Mouse (Mus musculus): Measurements from ENCODE around the gene Pdcd4.

Pdcd4 gene

DNA sequence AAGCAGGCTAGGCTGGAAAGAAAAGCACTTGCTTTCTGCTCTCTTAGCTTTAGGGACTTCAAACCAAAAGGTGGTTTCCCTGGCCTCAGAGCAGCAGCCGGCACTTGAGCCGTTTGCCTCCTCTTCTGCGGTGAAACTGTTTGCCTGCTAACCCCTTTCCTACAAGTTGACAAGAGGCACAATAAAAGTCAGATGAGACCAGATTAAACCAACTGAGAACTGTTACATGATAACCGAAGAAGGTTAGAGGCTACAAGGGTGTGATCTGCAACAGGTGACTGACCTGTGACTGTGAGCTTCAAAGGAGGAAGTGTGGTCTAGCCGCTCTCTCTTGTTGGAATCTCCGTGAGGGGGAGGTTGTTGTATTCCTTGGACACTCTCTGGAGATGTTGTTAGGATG lies 20.5 kb upstream of the Pdcd4 start:
- no peak for DNase-seq (ENCODE audit: low spot score in 2 of 2)

GRCm38 (mm10) chr19:53872994-53873713 lies 18.9 kb upstream of the Pdcd4 start:
- DNase-seq (ENCODE audit: low spot score in 2 of 2), result no peak

- DNase-seq (ENCODE audit: low spot score in 2 of 2), result no peak
Measured at GRCm38 (mm10) chr19:53875246-53875645, 16.8 kb upstream of the Pdcd4 start.

DNA sequence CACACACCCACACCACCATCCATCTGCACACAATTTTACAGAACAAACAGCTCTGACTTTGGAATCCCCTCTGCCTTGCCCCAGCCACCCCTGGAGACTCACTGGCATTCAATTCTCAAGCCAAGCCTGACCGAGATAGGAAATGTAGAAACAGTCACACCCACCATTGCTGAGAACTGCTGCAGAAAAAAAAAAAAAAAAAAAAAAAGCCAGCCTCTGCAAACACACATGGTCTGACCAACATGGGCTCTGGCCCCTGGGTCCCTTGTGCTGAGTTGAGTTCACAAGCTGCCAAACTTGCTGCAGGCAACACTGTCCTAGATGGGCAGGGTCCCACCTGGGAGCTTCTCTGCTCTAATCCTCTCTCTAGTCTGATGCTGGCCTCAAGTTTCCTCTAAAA lies 14.3 kb upstream of the Pdcd4 start:
- no peak for DNase-seq (ENCODE audit: low spot score in 2 of 2)

- no peak for DNase-seq (ENCODE audit: low spot score in 2 of 2)
Measured at GRCm38 (mm10) chr19:53880460-53880859, 11.6 kb upstream of the Pdcd4 start.

- DNase-seq (ENCODE audit: low spot score in 2 of 2), result no peak
Measured at GRCm38 (mm10) chr19:53881786-53882185, 10.2 kb upstream of the Pdcd4 start.

DNA sequence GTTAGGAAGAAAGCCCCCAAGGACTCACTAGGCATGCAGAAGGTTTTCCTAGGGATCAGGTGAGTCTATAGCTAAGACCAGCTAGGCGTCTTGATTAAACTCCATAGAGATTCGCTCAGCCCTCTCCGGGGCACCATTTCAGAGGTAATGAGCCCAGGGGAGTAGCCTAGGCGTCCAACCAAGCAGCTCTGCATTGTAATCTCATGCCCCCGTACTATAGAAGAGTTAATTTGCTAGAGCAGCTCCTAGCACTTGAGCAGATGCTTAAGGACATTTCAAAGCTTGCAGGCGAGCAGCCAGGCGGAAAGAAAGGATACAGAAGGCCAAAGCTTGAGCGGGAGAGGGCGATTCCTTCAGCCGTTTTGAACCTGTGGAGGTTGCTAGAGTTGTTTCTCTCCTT lies 6.6 kb upstream of the Pdcd4 start:
- DNase-seq (ENCODE audit: low spot score in 2 of 2), result no peak

- DNase-seq (ENCODE audit: low spot score in 2 of 2), result no peak
Measured at GRCm38 (mm10) chr19:53886576-53887370, 5.3 kb upstream of the Pdcd4 start.

DNA sequence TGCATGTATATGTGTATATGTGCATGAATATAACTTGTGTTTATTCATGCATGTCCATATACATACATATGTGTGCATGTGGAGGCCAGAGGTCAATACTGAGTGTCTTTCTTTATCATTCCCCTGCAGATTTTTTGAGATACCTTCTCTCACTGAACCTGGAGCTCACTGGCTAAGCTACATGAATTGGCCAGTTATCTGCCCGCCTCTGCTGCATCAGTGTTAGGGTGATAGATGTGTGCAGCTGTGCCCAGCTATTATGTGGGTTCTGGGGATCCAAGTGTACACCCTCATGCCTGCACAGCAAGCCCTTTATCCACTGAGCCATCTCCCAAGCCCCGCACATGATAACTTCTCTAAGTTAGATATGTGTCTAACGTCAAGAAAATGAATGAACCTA lies 4.2 kb upstream of the Pdcd4 start:
- no peak for DNase-seq (ENCODE audit: low spot score in 2 of 2)

- DNase-seq (ENCODE audit: low spot score in 2 of 2), result no peak
Measured at GRCm38 (mm10) chr19:53888331-53888730, 3.7 kb upstream of the Pdcd4 start.

DNA sequence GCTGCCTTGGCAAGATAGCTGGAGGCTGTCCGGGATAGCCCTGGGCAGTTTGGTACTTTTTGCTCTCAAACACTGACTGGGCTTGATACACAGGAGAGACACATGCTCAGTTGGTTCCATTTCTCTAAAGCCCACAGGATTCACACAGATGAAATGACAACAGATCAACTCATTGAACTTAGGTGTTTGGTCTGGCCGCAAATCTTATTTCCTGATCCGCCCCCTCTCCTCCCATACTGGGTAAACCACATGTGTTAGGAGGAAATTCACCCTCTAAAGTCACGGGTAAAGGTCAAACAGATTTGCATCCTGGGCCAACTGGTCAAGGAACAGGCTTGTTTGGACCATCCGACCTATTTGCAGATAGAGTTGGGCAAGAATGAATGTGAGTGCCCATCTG lies 2.5 kb upstream of the Pdcd4 start:
- peak in 1 of 2 experiments; percentile 27 for DNase-seq (ENCODE audit: low spot score in 2 of 2)

- no peak for DNase-seq (ENCODE audit: low spot score in 2 of 2)
Measured at GRCm38 (mm10) chr19:53890274-53890673, 1.8 kb upstream of the Pdcd4 start.

DNA sequence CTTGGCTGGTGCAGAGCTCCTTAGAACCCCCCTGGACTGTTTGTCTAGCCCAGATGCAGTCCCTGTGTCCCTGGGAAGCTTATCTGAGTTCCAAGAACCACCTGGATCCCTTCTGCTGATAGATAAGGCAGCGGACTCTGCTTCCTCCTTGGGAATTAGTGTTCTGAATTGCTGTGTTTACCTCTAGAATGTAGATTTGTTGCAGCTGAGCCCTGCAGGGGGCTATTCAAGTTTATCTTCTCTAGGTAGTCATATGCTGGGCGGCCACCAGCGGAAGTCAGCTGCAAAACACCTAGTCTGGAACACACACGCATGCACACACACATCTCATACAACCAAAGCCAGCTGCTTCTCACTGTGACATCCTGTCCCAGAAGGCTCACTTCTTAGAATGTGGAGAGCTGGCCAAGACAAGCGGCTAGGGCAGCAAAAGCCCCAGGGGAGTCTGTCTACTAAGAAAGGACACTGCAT lies 1.2 kb upstream of the Pdcd4 start:
- peak in 1 of 2 experiments; percentile 17 for DNase-seq (ENCODE audit: low spot score in 2 of 2)

- DNase-seq (ENCODE audit: low spot score in 2 of 2), result no peak
Measured at GRCm38 (mm10) chr19:53891569-53891968, 462 bp upstream of the Pdcd4 start.

GRCm38 (mm10) chr19:53892838-53893359 lies 868 bp downstream of the Pdcd4 start:
- DNase-seq (ENCODE audit: low spot score in 2 of 2), result no peak

GRCm38 (mm10) chr19:53893711-53894171 lies 1.7 kb downstream of the Pdcd4 start:
- peak; percentile 52 to 62 for DNase-seq (ENCODE audit: low spot score in 2 of 2)

- DNase-seq (ENCODE audit: low spot score in 2 of 2), result peak; percentile 62 to 72
Measured at GRCm38 (mm10) chr19:53894538-53895121, 2.6 kb downstream of the Pdcd4 start.

GRCm38 (mm10) chr19:53898046-53898445 lies 6.0 kb downstream of the Pdcd4 start:
- no peak for DNase-seq (ENCODE audit: low spot score in 2 of 2)

GRCm38 (mm10) chr19:53898498-53898897 lies 6.5 kb downstream of the Pdcd4 start:
- DNase-seq (ENCODE audit: low spot score in 2 of 2), result no peak

- no peak for DNase-seq (ENCODE audit: low spot score in 2 of 2)
Measured at GRCm38 (mm10) chr19:53898970-53899900, 7.2 kb downstream of the Pdcd4 start.

DNA sequence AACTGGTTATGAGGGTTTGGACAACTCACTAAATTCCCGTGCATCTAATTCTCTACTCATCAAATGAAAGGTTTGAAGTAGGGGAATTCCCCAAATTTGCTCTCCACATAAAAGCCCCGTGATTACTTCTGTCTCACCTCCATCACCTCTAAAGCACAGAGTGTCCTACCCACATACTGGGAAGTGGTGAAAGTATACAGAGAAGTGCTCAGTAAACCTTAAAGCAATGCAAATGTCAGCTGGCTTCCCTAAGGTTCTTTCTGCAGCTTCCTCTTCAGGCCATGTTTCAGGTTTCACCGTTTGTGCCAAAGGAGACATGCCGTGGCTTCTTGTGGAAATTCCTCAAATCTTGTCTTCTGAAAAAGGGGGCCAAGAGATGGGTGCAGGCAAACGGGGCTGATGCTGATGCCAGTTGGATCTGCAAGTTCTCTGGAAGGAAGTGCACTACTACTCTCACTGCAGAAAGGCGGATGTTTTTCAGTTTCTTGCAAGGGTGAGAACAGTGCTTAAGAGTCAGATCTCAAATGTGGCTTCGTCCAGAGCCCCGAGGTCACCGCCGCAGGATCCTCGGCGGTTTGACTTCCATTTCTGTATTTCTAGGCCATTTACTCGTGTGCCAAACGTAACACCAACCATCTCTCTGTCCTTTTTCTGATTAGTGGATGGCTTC lies 8.0 kb downstream of the Pdcd4 start:
- DNase-seq (ENCODE audit: low spot score in 2 of 2), result no peak

All from urinary bladder, postnatal 36 days (tissue).